Mouse (Mus musculus) CD8-positive naive resting alpha-beta T cell, adult 57 days (primary cell): ENCODE measurements around the gene Pla2g15. TPM values are rescaled to one million over a fixed set of nuclear protein-coding genes. Genes with fewer than 3 reads are reported as not detected.

Source experiments
- total RNA-seq: library from RNA; stranded (reverse); gene quantifications from one replicate; pipeline ENCODE4 v1.2.4, GENCODE M21; 2023

The Pla2g15 gene
- 3.2 TPM for total RNA-seq

DNA sequence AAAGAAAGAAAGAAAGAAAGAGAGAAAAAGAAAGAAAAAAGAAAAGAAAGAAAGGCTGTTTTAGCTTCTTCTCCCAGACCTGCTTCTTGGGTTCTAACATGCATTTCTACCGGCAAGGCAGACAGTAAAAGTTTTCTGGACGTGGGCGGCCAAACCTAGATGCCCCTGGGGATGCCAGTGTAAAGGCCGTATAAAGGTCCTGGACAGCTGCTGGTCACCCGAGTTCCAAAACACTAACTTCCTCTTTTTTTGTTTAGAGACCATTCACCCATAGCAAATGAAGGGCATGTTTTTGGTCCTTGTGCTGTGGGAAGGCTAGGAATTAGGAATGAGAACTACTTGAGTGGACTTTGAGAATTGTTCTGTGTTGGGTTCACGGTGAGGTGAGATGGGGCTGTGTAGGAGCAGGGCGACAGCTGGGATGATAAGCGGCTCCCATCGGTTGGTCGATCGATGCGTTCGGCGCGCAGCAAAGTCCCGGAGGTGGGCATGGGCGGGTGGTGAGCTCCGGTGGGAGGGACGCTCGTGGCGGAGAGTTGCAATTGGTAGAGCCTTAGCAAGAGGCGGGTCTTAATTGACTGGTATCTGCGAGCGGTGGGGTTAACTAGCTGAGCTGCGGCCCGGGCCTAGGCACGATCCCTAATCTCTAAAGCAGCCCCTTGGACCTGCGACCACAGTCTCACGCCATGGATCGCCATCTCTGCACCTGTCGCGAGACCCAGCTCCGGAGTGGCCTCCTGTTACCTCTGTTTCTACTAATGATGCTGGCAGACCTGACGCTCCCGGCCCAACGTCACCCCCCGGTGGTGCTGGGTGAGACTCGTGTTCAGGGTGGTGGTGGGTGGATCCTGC is at the start of gene Pla2g15:
Pla2g15 (plus strand) TSS at position 599 of the 852 bp plus-strand sequence.

DNA sequence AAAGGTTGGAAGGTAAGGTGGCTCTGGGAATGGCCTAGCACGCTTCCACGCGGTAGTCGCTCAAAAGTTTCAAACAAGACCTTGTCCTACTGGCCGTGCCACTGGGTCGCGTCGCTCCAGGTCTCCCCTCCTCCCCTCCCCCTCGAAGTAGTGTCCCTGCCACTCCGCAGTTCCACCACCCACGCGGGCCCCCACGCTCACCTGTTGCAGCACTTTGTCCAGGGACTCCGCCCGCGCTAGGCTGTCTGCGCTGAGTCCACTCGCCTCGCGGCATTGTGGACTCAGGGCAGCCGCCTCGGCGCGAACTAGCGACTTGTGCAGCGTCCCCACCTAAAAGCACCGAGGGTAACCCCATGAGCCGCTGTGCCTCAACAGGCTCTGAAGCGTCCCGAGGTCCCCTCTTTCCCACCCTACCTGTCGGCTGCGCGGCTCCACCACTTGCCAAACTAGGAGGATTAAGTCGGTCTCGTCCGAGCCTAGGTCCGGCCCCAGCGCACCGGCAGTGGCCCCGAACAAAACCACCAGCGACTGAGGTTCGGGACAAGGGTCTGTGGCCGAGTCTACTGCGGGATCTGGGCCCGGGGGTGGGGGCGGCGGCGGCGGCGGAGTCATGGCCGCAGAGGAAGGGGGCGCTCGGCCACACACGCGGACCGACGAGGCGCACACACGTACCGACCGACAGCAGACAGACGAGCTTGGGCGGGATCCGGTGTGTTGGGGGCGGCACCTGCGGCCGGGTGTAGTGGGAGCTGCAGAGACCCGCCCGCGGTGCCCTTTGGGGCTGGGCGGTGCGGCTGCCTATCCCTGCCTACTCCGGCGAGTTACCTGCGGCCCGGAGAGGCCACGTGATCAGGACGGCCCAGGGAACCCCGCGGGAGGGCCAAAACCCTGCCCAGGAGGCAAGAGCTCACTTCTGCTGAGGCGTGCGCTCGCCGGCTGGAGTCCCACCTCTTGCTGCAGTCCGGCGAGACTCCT is 13.8 kb upstream of the Pla2g15 start, which contains the start of gene Esrp2:
Esrp2 (minus strand) TSS at position 819 of the 975 bp plus-strand sequence.

DNA sequence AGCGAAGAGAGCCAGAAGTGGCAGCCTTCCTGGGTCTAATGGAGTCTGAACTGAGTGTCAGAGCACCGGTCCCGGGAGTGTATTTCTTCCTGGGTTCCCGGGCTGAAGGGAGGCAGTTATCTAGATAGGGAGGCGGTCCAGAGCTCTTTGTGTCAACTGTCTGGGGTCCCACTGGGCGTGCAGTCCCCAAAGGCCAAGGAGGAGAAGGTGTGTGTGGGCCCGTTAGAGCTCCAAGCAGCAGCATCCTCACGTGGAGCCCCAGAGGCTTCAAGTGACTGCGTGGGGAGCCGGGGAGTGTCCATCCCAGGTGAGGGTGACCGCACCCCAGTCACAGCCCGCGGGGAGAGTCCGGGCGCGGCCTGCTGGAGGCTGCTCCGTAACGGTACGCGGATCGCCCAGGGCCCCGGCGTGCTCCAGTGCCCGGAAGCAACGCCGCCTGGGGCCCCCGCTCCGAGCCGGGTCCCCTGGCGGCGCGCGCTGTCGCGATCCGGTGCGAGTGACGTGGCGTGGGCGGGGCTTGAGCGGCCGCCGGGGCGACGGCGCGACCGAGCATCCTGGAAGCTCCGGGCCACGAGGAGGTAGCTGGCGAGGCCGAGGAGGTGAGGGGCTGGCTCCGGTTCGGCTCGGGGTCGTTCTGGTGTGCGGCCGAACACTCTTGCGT is 18.3 kb downstream of the Pla2g15 start, which contains the start of gene Slc7a6:
Slc7a6 (plus strand) TSS at position 502 of the 661 bp plus-strand sequence.

DNA sequence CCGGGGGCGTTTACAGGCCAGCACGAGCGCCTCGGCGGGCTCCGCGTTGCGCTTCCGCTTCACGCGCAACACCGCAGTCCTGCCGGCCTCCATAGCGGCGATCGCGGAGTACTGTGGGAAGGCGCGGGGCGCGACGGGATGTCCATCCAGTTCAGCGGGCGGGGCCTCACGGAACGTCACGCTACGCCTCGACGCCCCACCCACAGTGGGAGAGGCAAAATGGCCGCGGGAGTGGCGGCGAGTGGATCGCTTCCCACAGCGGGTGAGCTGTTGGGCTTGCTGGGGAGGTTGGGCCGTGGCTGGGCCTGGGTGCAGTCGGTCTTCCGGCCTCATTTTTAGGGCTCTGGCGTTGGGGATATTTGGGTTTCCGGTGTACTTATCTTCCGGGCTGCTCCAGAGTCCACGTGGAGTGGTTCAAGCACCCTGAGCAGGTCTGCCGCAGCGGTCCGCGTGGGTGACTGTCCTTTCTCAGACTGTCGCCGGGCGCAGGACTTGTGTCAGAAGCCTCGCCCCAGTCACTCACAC is 60.7 kb downstream of the Pla2g15 start, which contains the start of the genes Slc7a6os and Prmt7:
Slc7a6os (minus strand) TSS at position 115 of the 525 bp plus-strand sequence.
Prmt7 (plus strand) TSS at position 116 of the 525 bp plus-strand sequence.

Other genes with a start within 250 kb of the Pla2g15 start
- gene Pskh1, start 250.0 kb upstream of the Pla2g15 start, total RNA-seq, result 23.3 TPM
- gene Ctrl, start 216.5 kb upstream of the Pla2g15 start, total RNA-seq, result 6.9 TPM
- 138 TPM for gene Psmb10, start 212.0 kb upstream of the Pla2g15 start, total RNA-seq
- not detected for gene Lcat, start 207.0 kb upstream of the Pla2g15 start, total RNA-seq
- 17.1 TPM for gene Slc12a4, start 184.3 kb upstream of the Pla2g15 start, total RNA-seq
- not detected for gene Dpep3, start 171.0 kb upstream of the Pla2g15 start, total RNA-seq
- gene Dus2, start 159.1 kb upstream of the Pla2g15 start, total RNA-seq, result 17.1 TPM
- not detected for gene Dpep2nb, start 144.4 kb upstream of the Pla2g15 start, total RNA-seq
- gene Ddx28, start 138.5 kb upstream of the Pla2g15 start, total RNA-seq, result 6.6 TPM
- gene Nfatc3, start 91.6 kb upstream of the Pla2g15 start, total RNA-seq, result 184 TPM
- 0.67 TPM for gene Esrp2, start 13.4 kb upstream of the Pla2g15 start, total RNA-seq
- 37.9 TPM for gene Slc7a6, start 18.5 kb downstream of the Pla2g15 start, total RNA-seq
- 58.4 TPM for gene Slc7a6os, start 60.5 kb downstream of the Pla2g15 start, total RNA-seq
- gene Prmt7, start 60.5 kb downstream of the Pla2g15 start, total RNA-seq, result 34.3 TPM
- gene Smpd3, start 187.6 kb downstream of the Pla2g15 start, total RNA-seq, result 0.58 TPM